Mouse (Mus musculus) intestine, embryonic 14.5 days (tissue): ENCODE results near the gene Inip. TPM values are rescaled to one million over a fixed set of nuclear protein-coding genes. Genes with fewer than 3 reads are reported as not detected.
"Not testable (repeated sequence)": the region's sequence is repeated elsewhere in the genome, so short reads cannot be mapped to it uniquely, and the experiment has no call there.

ENCODE experiments used
- ATAC-seq: fragments of 200-750 bp; cut with Nextera tagmentation; replicated peaks from 2 replicates; pipeline ENCODE4 v1.8.0; 2017; ENCODE audit warnings: low read depth, moderate number of reproducible peaks, moderate TSS enrichment, moderate library complexity; ENCODE audit not compliant: low FRiP score, low TSS enrichment
- DNase-seq: peaks from one replicate; pipeline ENCODE4 v3.0.0-alpha.2; 2018; ENCODE audit warnings: low spot score
- H3K27ac ChIP-seq: fragments of 300-500 bp; sonication (generic); 2 replicates; pipeline ENCODE4 v1.5.1; 2014; ENCODE audit warnings: low read depth, mild to moderate bottlenecking, control low read depth
- H3K27me3 ChIP-seq: fragments of 300-500 bp; sonication (generic); replicated peaks from 2 replicates; pipeline ENCODE4 v1.6.1; 2014; ENCODE audit warnings: low read length, control low read depth; ENCODE audit not compliant: control insufficient read depth, insufficient read depth
- H3K36me3 ChIP-seq: fragments of 300-500 bp; sonication (generic); 2 replicates; pipeline ENCODE4 v1.6.1; 2014; ENCODE audit warnings: low read length, control low read depth; ENCODE audit not compliant: control insufficient read depth, insufficient read depth
- H3K4me1 ChIP-seq: fragments of 300-500 bp; sonication (generic); replicated peaks from 2 replicates; pipeline ENCODE4 v1.6.1; 2014; ENCODE audit warnings: low read length, control low read depth, mixed read lengths; ENCODE audit not compliant: control insufficient read depth, insufficient read depth
- H3K4me2 ChIP-seq: fragments of 300-500 bp; sonication (generic); 2 replicates; pipeline ENCODE4 v1.6.1; 2014; ENCODE audit warnings: low read length
- H3K4me3 ChIP-seq: fragments of 300-500 bp; sonication (generic); 2 replicates; pipeline ENCODE4 v1.5.1; 2014; ENCODE audit warnings: low read depth, low read length, control low read depth, mixed read lengths
- H3K9ac ChIP-seq: fragments of 300-500 bp; sonication (generic); 2 replicates; pipeline ENCODE4 v1.6.1; 2014; ENCODE audit warnings: mild to moderate bottlenecking, low read length
- H3K9me3 ChIP-seq: fragments of 300-500 bp; sonication (generic); 2 replicates; pipeline ENCODE4 v1.6.1; 2016; ENCODE audit warnings: low read length, control low read depth; ENCODE audit not compliant: control insufficient read depth
- WGBS: fragments of 180-500 bp; shearing (Covaris S2); extraction: QIAGEN DNeasy Blood & Tissue Kit; methylation state at CpG from one replicate; pipeline ENCODE4 v1.1.7; 2014; 5-methylcytosine and 5-hydroxymethylcytosine counted together
- polyA plus RNA-seq: library from polyadenylated mRNA; unstranded; fragments of >200 nt; fragmentation: Nextera tagmentation; extraction: Ambion mirVana; gene quantifications from 2 replicates; pipeline ENCODE4 v1.2.1, GENCODE M21; 2014

The Inip gene
- polyA plus RNA-seq, 1 experiment from 2014 or later: 55.1 TPM

DNA sequence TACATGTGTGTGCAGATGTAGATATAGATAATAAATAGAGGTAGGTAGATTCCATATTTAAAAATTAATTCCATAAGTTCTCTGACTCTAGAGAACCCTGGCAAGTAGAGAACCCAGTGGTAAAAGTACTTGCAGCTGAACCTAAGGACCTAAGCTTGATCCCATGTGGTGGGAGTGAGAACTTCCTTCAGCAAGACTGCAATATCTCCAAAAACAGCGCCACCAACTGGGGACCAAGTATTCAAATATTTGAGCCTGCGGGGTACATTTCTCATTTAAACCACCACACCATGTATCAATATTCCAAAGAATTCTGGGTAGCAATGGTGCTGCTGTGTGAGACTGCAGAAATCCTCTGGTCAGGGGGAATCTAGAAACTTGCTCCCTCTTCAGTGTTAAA is 7.3 kb downstream of the Inip start:
- H3K27ac ChIP-seq: no peak overlapping the region
- peak; percentile 33 for DNase-seq
- no peak overlapping the region for H3K4me2 ChIP-seq
- no peaks in the 10 kb centered on the region for H3K36me3 ChIP-seq
- no peak overlapping the region for H3K4me3 ChIP-seq
- no peak for ATAC-seq
- no peaks in the 10 kb centered on the region for H3K4me1 ChIP-seq
- H3K27me3 ChIP-seq: no peaks in the 10 kb centered on the region
- no peaks in the 10 kb centered on the region for H3K9me3 ChIP-seq
- H3K9ac ChIP-seq: no peak overlapping the region
- 66% methylated on average over 2 of the region's 2 CpGs for WGBS

DNA sequence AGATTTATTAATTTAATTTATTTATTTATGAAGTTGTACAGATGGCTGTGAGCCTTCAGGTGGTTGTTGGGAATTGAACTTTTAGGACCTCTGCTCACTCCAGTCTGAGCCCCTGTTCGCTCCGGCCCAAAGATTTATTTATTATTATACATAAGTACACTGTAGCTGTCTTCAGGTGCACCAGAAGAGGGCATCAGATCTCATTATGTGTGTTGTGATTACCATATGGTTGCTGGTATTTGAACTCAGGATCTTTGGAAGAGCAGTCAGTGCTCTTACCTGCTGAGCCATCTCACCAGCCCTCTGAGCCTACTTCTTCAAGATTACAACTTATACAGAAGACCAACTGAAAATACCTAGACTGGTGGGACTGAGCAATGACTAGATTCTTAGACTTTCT is 7.8 kb downstream of the Inip start:
- H3K4me2 ChIP-seq, H3K36me3 ChIP-seq, H3K4me3 ChIP-seq, H3K9ac ChIP-seq, ATAC-seq, H3K4me1 ChIP-seq, H3K9me3 ChIP-seq, H3K27me3 ChIP-seq, H3K27ac ChIP-seq: not testable (repeated sequence)
- DNase-seq: peak; percentile 1
- 69% methylated on average over 2 of the region's 2 CpGs for WGBS

DNA sequence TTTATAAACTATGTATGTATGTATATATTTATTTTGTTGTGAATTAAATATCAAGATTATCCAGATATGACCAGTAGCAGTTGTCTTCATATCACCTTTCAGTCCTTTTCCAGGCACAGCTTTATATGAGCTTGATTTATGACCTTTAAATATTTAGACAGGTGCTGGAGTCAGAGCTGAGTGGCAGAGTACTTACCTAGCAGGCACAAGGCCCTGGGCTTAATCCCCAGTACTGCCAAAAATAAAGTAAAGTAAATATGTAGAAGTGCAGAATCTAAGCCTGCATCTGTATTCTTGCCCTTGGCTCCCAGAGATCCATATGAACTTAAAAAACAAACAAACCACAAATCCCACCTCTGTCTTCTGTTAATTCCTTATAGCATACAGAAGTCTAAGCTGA is 12.4 kb downstream of the Inip start:
- H3K9ac ChIP-seq: no peak overlapping the region
- no peak overlapping the region for H3K4me2 ChIP-seq
- H3K27ac ChIP-seq: no peak overlapping the region
- DNase-seq (no peak), ATAC-seq (no peak)
- H3K9me3 ChIP-seq: no peaks in the 10 kb centered on the region
- no peaks in the 10 kb centered on the region for H3K27me3 ChIP-seq
- H3K36me3 ChIP-seq: no peaks in the 10 kb centered on the region
- no peak overlapping the region for H3K4me3 ChIP-seq
- H3K4me1 ChIP-seq: no peaks in the 10 kb centered on the region

DNA sequence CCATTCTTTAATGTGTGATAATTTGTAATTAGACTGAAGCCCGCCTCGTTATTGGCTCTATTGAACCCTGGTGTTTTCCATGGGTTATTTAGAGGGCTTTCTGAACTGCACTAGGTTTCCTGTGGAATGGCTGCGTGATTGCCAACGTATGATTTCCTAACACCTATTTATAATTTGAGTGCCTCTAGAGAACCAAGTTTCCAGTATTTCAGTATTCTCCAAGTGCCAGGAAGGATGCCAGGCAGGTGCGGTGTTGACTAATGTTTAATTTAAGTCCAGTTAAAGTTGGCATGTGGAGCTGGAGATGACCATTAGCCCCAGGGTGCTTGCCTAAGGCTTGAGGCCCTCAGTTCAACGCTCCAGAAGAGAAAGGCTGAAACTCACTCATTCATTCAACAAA is 14.3 kb downstream of the Inip start:
- no peak for ATAC-seq
- Histone ChIP-seq H3K4me2 (no peak overlapping the region), H3K4me1 (no peaks in the 10 kb centered on the region), H3K9me3 (no peaks in the 10 kb centered on the region), H3K27me3 (no peaks in the 10 kb centered on the region), H3K4me3 (no peak overlapping the region), H3K9ac (no peak overlapping the region), H3K27ac (no peak overlapping the region), H3K36me3 (no peaks in the 10 kb centered on the region)
- DNase-seq: no peak
- WGBS: 66% methylated on average over 6 of the region's 6 CpGs

DNA sequence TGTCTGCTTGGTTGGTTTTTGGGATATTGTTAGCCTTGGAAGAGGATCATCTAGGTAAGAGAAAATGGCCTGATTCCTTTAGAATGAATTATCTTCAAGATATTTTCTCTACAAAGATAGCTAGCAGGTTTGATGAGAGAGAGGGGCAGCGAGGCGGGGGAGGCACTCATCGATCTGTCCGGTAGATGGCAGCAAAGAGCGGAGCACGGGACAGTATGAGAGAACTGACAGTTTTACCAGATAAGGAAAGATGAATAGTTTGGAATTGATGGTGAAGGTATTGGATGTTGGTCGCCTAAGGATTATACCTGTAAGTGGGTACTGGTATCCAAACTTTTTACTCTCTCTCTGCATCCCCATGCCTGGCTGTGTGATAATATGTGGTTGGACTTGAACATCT is 14.7 kb downstream of the Inip start:
- Histone ChIP-seq H3K9ac (no peak overlapping the region), H3K27ac (no peak overlapping the region), H3K4me2 (no peak overlapping the region), H3K4me1 (no peaks in the 10 kb centered on the region), H3K36me3 (no peaks in the 10 kb centered on the region), H3K9me3 (no peaks in the 10 kb centered on the region), H3K4me3 (no peak overlapping the region), H3K27me3 (no peaks in the 10 kb centered on the region)
- ATAC-seq: no peak
- under 1% methylated on average over 7 of the region's 7 CpGs for WGBS
- peak; percentile 93 for DNase-seq

DNA sequence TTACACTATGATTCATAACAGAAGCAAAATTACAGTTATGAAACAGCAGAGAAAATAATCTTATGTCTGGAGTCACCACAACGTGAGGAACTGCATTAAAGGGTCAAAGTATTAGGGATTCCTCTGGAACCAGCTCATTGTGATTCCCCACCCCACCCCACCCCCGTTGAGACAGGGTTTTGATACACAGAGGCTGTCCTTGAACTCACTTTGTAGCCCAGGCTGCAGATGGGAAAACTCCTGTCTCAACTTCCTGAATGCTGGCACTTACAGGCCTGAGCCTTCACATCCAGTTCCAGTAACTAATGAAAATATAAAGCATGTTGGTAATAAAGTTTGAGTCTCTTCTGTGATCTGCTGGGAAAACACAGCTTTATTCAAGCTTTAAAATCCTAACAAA is 16.0 kb downstream of the Inip start:
- no peak overlapping the region for H3K4me3 ChIP-seq
- H3K4me2 ChIP-seq: no peak overlapping the region
- ATAC-seq: no peak
- H3K27me3 ChIP-seq: no peaks in the 10 kb centered on the region
- no peak overlapping the region for H3K27ac ChIP-seq
- no peak overlapping the region for H3K9ac ChIP-seq
- DNase-seq: peak; percentile 41
- H3K4me1 ChIP-seq: no peaks in the 10 kb centered on the region
- H3K36me3 ChIP-seq: no peaks in the 10 kb centered on the region
- 32% methylated on average over 2 of the region's 2 CpGs for WGBS
- H3K9me3 ChIP-seq: no peaks in the 10 kb centered on the region

DNA sequence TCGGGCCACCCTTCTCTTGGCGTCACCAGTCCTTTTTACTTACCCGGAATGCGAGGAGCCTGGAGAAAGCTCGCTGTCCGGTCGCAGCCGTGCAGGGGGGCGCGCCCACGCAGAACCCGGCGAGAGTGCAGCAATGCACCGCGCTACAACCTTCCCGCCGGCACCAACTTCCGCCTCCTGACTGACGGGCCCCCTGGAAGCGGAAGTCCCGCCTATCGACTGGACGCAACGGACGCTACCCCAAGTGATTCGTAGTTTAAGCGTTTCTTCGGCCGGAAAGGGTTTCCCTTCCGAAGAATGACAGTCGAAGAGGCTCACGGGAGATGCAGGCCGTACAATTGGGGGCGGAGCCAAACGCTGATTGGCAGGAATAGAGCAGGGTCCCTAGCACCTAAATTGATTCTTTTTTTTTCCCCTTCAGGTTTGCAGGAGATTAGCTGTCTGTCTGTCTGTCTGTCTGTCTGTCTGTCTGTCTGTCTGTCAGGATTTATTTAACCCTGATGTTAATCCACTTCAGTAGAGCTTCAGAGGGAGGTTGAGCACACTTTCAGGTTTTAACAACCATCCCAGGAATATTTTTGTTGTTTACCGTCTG is 17.6 kb downstream of the Inip start:
- peak overlapping the region; percentile 83 for H3K9ac ChIP-seq
- peak; percentile 96 for ATAC-seq
- H3K4me1 ChIP-seq: no peaks in the 10 kb centered on the region
- DNase-seq: peak; percentile 94
- H3K36me3 ChIP-seq: no peaks in the 10 kb centered on the region
- H3K27me3 ChIP-seq: no peaks in the 10 kb centered on the region
- H3K4me2 ChIP-seq: peak overlapping the region; percentile 90
- under 1% methylated on average over 36 of the region's 36 CpGs for WGBS
- H3K9me3 ChIP-seq: no peaks in the 10 kb centered on the region
- H3K4me3 ChIP-seq: peak overlapping the region; percentile 94
- peak overlapping the region; percentile 67; the same call in 1 of the 2 replicates for H3K27ac ChIP-seq

DNA sequence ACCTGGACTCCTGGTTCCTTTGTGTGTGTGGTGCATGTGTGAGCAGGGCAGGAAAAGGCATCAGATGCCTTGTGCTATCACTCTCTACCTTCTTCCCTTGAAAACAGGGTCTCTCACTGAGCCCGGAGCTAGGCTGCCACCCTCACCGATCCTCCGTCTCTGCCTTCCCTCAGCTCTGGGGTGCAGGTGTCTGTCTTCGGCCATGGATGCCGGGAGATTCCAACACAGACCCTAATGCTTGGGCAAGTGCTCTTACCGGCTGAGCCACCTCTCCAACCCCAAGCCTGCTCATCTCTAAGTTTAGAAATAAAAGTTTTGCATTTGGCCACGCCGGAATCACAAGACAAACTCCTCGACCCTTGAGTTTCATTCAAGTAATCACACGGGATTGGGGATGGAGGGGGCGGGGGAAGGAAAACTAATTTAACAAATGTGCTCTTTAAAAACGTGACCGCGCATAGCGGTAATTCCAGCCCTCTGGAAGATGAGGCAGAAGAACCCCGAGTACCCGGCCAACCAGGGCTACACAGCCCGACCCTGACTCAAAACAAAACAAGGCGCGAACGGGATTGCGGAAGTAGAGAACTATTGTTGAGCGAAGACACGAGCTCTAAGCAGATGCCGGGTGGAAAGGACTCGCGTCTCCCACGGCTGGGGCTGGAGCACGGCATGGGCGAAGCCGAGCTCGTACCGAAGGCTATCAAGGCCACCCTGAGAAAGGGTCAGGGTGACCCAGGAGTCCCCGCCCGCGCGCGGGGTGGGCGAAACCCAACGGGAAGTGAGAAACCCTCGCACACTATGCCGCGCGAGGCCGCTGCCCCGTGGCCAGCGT is 18.3 kb downstream of the Inip start:
- Histone ChIP-seq H3K36me3 (no peaks in the 10 kb centered on the region), H3K27ac (peak overlapping the region; percentile 67; the same call in 1 of the 2 replicates), H3K4me3 (peak overlapping the region; percentile 94), H3K9me3 (no peaks in the 10 kb centered on the region), H3K4me1 (no peaks in the 10 kb centered on the region), H3K9ac (peak overlapping the region; percentile 83), H3K4me2 (peak overlapping the region; percentile 90), H3K27me3 (no peaks in the 10 kb centered on the region)
- DNase-seq (no peak), ATAC-seq (peak; percentile 72)
- under 1% methylated on average over 47 of the region's 47 CpGs for WGBS

DNA sequence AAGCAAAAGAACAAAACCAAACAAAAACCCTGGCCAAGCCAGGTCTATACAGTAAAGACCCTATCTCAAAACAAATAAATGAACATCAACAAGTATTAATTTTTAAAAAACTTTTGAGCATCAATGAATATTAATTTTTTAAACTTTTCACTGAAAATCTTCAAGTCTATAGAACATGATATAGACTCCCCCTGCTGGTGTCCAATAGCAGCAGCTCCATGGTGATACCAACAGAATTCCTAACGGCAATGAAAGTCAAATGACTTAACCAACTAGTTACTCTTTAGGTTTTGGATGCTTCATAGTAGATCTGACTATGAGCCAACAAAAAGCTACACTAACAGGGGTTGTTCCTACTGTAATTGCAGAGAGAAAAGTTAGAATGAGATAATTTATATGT is 20.8 kb downstream of the Inip start:
- H3K4me2 ChIP-seq: no peak overlapping the region
- no peak for ATAC-seq
- H3K27ac ChIP-seq: no peak overlapping the region
- no peak overlapping the region for H3K9ac ChIP-seq
- H3K4me1 ChIP-seq: no peaks in the 10 kb centered on the region
- peaks cover 5% of the 10 kb centered on the region; the same call in 1 of the 2 replicates for H3K36me3 ChIP-seq
- H3K9me3 ChIP-seq: no peaks in the 10 kb centered on the region
- H3K4me3 ChIP-seq: no peak overlapping the region
- H3K27me3 ChIP-seq: no peaks in the 10 kb centered on the region
- peak; percentile 33 for DNase-seq
- 24% methylated on average over 1 of the region's 1 CpGs for WGBS
